Mouse (Mus musculus) Patski (cell line): ENCODE measurements around the gene Myo3b. TPM values are rescaled to one million over a fixed set of nuclear protein-coding genes. Genes with fewer than 3 reads are reported as not detected.

ENCODE experiments used
- ATAC-seq: fragments of 100-300 bp; one replicate; pipeline ENCODE4 v1.8.0; 2021
- CTCF ChIA-PET: fragments of 350-600 bp; sonication (Branson Sonifier 250); formaldehyde crosslinking; loops from one replicate; lab custom pipeline; 2022; ENCODE audit warnings: inconsistent platforms; lab: Charles Lee
- POLR2A ChIA-PET: fragments of 350-600 bp; sonication (Branson Sonifier 250); formaldehyde crosslinking; loops from one replicate; lab custom pipeline; 2022; ENCODE audit warnings: antibody characterized with exemption, inconsistent platforms; lab: Charles Lee
- DNase-seq: peaks from one replicate; pipeline ENCODE4 v3.0.0-alpha.2; 2011; ENCODE audit warnings: low read depth, low spot score
- H3K27me3 ChIP-seq: fragments of 371-371 bp; one replicate; pipeline ENCODE4 v1.5.1; 2021
- CTCF ChIP-seq: fragments of 100-300 bp; IDR thresholded peaks from one replicate; pipeline ENCODE4 v1.5.1; 2021
- in situ Hi-C: fragments of 300-500 bp; cut with MboI; formaldehyde crosslinking; loops from 3 replicates; pipeline ENCODE4 v1.11.1; 2018; ENCODE audit warnings: low pct_unique_long_range_greater_than_20kb, mixed read lengths
- polyA plus RNA-seq: library from polyadenylated mRNA; unstranded; gene quantifications from one replicate; pipeline ENCODE4 v1.2.3, GENCODE M21; 2021

Gene Myo3b
- polyA plus RNA-seq, 1 experiment from 2014 or later: 0.18 TPM

DNA sequence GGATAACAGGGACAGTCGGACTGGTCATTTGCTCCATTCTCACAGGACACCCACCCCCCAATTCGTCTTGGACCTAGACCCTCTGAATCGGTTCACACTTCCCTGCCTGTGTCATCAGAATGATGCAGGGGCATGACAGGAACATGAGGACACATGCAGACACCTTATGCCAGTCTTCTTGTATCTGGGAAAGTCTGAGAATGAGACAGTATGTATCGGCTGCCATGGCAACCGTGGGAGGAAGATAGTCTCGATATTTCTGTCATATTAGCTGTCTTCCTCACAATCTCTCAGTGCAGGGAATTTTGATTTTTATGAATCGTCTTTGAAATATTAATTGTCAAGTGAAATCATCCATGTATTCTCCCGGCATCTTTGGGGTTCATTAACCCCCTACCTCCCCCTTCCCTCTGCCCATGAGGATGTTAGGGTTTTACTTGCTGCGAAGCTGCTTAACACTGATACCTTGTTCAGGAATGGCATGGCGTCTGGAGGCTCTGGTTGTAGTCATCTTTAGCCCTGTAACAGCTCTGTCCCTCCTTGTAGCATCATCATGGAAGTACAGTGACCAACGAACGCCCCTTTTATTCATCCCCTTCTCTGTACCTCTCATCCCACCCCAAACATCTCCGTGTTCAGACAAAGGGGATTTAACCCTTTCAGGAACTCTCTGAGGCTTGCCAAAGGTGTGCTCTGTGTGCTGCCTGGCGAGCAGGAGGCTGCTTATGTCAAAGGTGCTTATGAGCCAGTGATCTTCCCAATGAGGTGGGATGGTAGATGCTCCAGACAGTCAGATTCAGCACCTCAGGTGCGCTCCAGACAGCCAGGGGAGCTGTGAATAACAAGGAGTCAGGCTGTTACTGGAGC is 58.5 kb downstream of the Myo3b start:
- in situ Hi-C loops: no loop called here
- DNase-seq (no peak), ATAC-seq (no peak)
- no peak for TF ChIP-seq CTCF
- POLR2A ChIA-PET: interaction anchor here (1.2 kb wide), 1 partner anchor 483 kb away, joined by 3 read pairs; no protein-coding TSS in a partner anchor
- CTCF ChIA-PET: interaction anchor here (1.5 kb wide), 1 partner anchor 9 kb away, joined by 3 read pairs; no protein-coding TSS in a partner anchor
- no peaks in the 10 kb centered on the region for H3K27me3 ChIP-seq

DNA sequence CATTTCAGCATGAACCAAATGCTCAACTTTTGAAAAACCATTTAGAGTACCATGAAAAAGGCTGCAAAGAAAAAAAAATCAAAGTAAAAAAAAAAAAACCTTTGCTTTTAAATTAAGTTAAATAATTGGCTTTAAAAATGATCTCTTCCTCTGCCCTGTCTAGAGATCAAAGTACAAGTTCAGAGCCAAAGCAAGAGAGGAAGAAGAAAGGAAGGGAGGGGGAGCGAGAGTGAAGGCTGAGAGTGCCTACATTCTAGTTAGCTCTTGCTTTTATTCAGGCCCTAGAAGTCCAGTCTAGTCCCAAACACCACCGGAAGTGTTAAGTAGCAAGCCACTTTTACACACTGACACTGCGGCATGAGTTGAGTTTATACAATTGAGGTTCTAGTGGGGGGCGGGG is 60.5 kb downstream of the Myo3b start:
- CTCF ChIA-PET: no interaction called here
- in situ Hi-C loops: no loop called here
- DNase-seq (no peak), ATAC-seq (no peak)
- POLR2A ChIA-PET: no interaction called here
- TF ChIP-seq CTCF: no peak
- no peaks in the 10 kb centered on the region for H3K27me3 ChIP-seq

DNA sequence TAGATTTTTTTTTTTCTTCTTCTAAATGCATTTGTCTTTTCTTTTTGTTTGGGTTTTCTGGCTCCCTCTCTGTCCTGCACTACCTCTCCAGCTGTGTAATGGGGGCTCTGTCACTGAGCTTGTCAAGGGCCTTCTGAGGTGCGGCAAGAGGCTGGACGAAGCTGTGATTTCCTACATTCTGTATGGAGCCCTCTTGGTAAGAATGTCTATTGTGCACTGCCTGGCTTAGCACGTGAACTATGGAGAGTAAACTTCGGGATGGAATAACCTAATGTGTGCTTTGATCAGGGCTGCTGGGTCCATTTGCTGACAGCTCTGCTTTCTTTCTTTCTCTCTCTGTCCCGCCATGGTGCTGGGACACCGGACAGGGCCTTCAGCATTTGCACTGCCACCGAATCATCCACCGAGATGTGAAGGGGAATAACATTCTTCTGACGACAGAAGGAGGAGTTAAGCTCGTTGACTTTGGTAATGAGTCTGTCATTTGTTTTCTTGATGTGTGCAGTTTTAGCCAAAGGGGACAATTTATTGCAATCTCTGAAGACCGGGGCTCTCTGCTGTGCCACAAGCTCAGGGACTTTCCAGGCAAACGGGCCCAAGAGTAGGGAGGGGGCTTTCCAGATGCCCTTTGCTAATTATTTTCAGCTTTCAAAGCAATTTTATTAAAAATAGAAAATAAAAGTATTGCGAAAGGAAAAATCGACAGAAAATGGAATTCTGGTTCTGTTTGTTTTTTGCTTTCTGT is 66.5 kb downstream of the Myo3b start:
- ATAC-seq: no peak
- CTCF ChIA-PET: no interaction called here
- no peaks in the 10 kb centered on the region for H3K27me3 ChIP-seq
- TF ChIP-seq CTCF: no peak
- DNase-seq: no peak
- POLR2A ChIA-PET: no interaction called here
- in situ Hi-C loops: no loop called here

DNA sequence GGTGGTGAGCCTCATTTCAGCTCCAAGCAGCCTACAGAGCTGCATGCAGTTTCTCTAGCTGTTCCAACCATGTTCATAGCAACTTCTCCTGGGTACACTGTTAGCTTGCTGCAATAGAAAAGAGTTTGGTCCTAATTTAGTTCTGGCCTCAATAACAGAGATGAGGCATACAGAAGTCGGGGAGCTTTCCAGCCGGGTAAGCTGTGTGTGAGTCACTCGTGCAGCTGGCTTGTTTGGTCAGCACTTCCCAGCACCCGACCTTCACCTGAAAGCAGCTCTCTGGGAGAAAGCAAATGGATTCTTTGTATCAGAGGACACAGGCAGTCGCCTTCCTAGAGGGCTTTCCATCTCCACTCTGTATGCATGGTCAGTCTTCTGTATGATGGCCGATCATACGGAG is 70.1 kb downstream of the Myo3b start:
- no peaks in the 10 kb centered on the region for H3K27me3 ChIP-seq
- in situ Hi-C loops: no loop called here
- ChIA-PET CTCF (interaction anchor here (1.8 kb wide), 1 partner anchor 42 kb away, joined by 5 read pairs; no protein-coding TSS in a partner anchor), POLR2A (no interaction called here)
- ATAC-seq (peak; percentile 67), DNase-seq (peak; percentile 67)
- no peak for TF ChIP-seq CTCF

DNA sequence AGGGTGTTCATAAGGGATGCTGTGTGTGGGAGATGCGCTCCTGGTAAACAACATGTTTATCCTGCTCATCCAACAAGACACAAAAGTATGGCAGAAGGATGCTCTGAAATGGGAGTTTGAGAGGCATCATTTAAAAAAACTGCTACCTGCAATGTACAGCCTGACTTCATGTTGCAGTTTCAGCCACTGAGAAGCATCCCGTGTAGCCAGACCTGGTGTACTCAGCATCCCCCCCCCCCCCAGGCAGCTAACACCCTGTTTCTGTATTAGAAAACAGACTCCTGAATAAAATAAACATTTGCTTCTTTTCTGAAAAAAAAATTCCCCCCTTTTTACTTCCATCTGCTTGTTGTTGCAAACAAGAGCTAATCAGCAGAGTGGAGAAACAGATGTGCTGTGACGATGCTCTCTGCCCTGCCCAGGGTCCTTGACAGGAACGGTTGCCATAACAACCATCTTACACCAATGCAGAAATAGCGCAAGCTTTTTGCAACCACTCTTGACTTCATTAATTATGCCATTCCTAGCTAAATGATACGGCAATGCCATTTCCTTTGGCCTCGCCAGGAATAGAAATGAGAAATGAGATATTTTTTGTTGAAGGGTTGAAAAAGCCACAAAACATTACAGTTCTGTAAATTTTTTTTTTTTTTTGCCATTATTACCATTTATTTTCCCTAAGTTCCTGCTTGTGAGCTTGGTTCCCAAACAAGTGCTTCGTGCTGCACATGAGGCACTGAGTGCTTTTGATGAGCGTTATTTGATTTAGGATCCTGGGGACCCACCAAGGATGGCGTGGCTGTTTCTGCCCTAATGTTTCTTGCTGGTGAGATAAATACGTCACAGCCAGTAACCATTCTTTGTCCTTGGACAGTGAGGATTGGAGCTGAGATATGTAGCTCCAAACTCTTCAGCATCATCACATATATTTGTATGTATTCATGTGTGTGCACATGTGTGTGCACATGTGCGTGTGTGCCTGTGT is 75.2 kb downstream of the Myo3b start:
- CTCF ChIA-PET: interaction anchor here (0.7 to 1.7 kb wide), 3 partner anchors 13 to 467 kb away, joined by 3 to 5 read pairs (median 3); no protein-coding TSS in a partner anchor
- in situ Hi-C loops: no loop called here
- H3K27me3 ChIP-seq: no peaks in the 10 kb centered on the region
- DNase-seq: no peak
- POLR2A ChIA-PET: interaction anchor here (0.7 kb wide), 2 partner anchors 146 to 784 kb away, joined by 3 to 6 read pairs; no protein-coding TSS in a partner anchor
- no peak for TF ChIP-seq CTCF
- no peak for ATAC-seq

DNA sequence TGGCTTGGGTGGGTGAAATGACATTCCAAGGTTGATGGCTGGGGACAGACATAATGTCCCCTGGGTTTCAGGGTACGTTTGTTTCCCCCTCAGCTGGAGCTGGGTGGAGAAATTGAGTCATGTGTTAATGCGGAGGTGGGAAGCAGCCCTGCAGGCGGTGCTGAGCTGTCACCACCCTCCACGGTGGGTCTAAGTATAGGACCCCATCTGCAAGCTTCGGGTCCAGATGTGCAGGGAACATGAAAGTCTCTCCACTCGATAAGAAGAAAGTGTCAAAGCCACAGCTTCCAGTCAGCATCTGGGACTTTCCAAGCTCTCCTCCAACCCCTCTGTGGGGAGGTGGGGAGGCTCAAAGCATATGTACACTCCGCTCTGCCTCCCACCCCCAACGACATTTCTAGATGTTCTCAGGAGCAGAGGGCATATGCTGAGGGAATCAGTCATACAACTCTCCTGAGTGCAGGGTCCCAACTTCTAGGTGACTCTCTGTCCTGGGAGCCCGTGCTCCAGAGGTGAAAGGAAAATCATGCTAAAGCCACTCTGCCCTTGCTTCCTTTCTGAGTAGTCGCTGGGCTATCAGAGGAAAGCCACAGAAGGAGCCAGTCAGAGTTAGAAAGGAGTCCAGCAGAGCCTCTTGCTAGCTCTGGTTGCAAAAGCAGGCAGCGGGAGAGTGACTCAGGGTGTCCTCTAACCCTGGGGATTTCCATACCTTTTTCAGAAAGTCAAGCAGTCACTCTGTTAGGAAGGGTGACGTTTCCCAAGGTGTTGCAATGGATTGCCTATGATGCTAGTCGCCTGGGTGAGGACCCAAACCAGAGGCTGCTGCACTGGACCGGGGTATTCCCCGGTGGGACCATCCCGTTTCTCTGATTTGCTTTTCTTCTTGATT is 79.7 kb downstream of the Myo3b start:
- POLR2A ChIA-PET: no interaction called here
- TF ChIP-seq CTCF: no peak
- no peak for DNase-seq
- H3K27me3 ChIP-seq: no peaks in the 10 kb centered on the region
- no peak for ATAC-seq
- CTCF ChIA-PET: interaction anchor here (1.2 kb wide), 1 partner anchor 109 kb away, joined by 3 read pairs; no protein-coding TSS in a partner anchor
- in situ Hi-C loops: no loop called here

DNA sequence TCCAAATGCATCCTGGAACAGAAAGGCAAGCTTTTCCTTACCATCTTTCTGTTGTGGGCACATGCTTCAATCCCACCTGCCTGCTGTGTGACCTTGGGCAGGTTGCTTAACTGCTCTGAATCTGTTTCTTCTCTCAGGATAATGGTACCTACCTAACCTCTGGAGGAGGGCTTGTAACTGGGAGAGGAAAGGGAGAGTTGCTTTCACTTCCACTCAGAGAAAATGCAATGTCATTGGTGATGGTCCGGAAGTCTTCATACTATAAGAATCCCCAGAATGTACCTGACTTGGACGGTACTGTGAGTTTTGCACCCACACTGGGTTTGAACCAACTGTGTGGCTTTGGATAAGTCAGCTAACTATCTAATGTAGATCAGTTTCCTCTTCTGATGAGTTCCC is 80.3 kb downstream of the Myo3b start:
- ChIA-PET CTCF (interaction anchor here (1.2 kb wide), 1 partner anchor 108 kb away, joined by 3 read pairs; no protein-coding TSS in a partner anchor), POLR2A (no interaction called here)
- DNase-seq: no peak
- ATAC-seq: no peak
- in situ Hi-C loops: no loop called here
- no peak for TF ChIP-seq CTCF
- no peaks in the 10 kb centered on the region for H3K27me3 ChIP-seq

DNA sequence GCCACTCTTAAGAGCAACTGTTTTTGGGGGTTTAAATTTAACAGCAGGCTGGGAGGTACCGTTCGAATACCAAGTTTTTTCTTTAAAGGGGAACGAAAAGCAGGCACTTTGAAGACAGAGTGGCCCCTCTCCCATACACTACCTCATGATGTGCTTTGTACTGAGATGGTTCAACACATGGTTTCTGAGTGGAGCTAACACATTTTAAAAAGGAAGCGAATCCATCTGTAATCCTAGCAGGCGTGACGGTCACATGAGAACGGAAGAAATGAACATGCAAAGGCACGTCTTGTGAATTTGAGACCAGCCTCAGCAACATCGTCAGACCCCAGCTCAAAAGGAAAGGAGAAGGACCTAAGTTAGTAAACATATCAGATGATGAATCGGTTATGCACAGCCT is 87.4 kb downstream of the Myo3b start:
- DNase-seq (no peak), ATAC-seq (no peak)
- H3K27me3 ChIP-seq: no peaks in the 10 kb centered on the region
- TF ChIP-seq CTCF: no peak
- CTCF ChIA-PET: interaction anchor here (0.7 to 2.1 kb wide), 7 partner anchors 88 to 432 kb away, joined by 3 to 16 read pairs (median 4); no protein-coding TSS in a partner anchor
- in situ Hi-C loops: loop anchor here (5.0 kb wide), 1 partner anchor 436 kb away; no protein-coding TSS in a partner anchor
- POLR2A ChIA-PET: interaction anchor here (0.6 kb wide), 1 partner anchor 437 kb away, joined by 6 read pairs; no protein-coding TSS in a partner anchor
